Mouse (Mus musculus) bone marrow, adult 2 months (tissue): ENCODE results near the gene 2810408A11Rik.

Experiments used
- CTCF ChIP-seq: fragments of 200-500 bp; IDR thresholded peaks from 2 replicates; pipeline ENCODE4 v1.5.1; 2011; ENCODE audit warnings: low read length, control low read depth; ENCODE audit not compliant: control insufficient read depth, insufficient read depth
- POLR2A ChIP-seq: fragments of 200-500 bp; IDR thresholded peaks from 2 replicates; pipeline ENCODE4 v1.6.1; 2011; ENCODE audit warnings: low read depth, mild to moderate bottlenecking, control low read depth, low read length, borderline replicate concordance; ENCODE audit not compliant: control insufficient read depth

- TF ChIP-seq CTCF = no peak
- TF ChIP-seq POLR2A = no peak
These were observed 2.2 kb upstream of the 2810408A11Rik start for GRCm38 (mm10) chr11:69902972-69903371.
